Mouse (Mus musculus): ENCODE results near the gene Slc26a6.

Slc26a6 gene

DNA sequence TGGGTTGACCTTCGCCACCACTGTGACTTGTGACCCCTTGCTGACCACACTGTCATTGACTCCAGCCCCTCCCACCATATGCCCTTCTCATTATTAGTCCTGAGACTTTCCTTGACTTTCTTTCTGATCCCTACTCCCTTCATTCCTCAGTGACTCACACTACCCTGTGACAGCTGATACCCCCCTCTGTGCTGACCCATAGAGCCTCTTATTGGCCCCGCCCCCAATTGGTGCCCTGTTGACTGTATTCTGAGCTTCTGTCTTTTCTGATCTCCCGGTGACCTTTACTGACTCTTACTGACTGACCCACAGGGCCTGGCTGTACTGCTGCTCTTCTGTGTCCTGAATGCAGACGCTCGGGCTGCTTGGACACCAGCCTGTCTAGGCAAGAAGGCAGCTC, 7.7 kb upstream of the Slc26a6 start:
- no peak for DNase-seq (ENCODE audit: low read depth)

- no peak for DNase-seq (ENCODE audit: low read depth)
These were observed 5.7 kb upstream of the Slc26a6 start for GRCm38 (mm10) chr9:108847374-108847773.

DNA sequence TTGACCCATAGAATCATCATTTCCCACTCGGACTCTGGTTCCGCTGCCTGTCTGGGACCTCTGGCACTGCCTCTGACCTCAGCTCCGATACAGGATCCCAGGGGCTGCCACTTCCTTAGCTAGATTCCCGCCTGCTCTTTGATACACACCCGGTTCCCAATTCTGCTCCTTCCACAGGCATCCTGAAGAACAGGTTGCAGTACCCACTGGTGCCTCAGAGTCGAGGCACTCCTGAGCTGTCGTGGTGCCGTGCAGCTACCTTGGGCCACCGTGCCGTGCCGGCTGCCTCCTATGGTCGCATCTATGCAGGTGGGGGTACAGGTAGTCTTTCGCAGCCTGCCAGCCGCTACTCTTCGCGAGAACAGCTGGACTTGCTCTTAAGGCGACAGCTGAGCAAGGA, 4.7 kb upstream of the Slc26a6 start:
- no peak for DNase-seq (ENCODE audit: low read depth)

- peak; percentile 88 for DNase-seq (ENCODE audit: low read depth)
These were observed 655 bp downstream of the Slc26a6 start for GRCm38 (mm10) chr9:108853635-108854240.

GRCm38 (mm10) chr9:108854241-108854696, 1.2 kb downstream of the Slc26a6 start:
- peak; percentile 85 for DNase-seq (ENCODE audit: low read depth)

DNA sequence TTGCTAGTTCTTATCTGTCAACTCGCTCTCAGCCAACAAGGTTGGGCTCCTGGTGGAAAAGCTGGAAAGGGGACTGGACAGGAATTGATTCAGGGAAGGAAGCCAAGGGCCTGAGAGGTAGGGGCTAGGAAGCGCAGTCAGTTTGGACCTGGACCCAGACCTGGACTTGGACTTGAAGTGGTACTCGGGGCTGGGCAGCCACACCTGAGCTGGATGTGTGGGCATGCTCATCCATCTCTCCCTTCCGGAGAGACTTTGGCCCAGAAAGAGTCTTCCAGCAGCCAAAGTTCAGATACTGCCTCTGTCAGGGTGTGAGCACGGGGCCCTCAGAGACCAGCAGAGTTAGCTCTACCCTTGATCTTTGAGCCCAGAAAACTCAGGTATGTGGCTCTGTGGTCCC, 2.3 kb downstream of the Slc26a6 start:
- no peak for DNase-seq (ENCODE audit: low read depth)

- DNase-seq (ENCODE audit: low read depth) = no peak
These were observed 5.9 kb downstream of the Slc26a6 start for GRCm38 (mm10) chr9:108858792-108859527.

DNA sequence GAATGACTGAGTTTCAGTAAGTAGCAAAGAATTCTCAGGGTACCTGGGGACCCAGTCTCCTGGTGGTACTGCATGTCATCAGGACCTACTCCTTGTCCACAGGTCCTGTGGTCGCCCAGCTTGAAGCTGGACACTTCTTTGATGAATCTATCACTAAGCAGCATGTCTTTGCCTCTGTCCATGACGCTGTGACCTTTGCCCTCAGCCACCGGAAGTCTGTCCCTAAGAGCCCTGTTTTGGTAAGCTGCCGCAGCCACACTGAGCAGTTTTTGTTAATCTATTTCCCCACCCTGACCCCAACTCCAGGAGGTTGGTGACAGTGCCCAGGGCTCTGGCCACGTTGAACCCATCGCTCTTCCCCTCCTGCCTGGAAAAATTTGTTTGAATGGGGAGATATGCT, 59.2 kb downstream of the Slc26a6 start:
- DNase-seq (ENCODE audit: low read depth) = no peak

DNA sequence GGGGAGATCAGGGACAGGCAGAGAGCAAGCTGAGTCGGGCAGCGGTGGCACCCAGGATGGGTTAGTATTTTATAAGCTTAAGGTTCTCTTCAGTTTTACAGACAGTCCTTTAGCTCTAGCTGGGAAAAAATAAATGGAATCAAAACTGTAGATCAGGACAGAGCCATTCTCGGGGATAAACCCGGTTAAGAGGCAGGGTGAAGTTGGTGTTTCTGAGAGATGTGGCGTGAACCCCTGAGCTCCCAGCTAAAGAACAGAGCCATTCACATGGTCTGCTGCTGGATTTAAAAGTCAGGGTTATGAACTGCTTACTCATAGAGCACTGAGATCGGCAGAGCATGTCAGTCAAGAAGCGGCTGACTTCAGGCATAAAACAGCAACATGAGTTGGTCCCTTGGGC, 60.1 kb downstream of the Slc26a6 start:
- no peak for DNase-seq (ENCODE audit: low read depth)

DNA sequence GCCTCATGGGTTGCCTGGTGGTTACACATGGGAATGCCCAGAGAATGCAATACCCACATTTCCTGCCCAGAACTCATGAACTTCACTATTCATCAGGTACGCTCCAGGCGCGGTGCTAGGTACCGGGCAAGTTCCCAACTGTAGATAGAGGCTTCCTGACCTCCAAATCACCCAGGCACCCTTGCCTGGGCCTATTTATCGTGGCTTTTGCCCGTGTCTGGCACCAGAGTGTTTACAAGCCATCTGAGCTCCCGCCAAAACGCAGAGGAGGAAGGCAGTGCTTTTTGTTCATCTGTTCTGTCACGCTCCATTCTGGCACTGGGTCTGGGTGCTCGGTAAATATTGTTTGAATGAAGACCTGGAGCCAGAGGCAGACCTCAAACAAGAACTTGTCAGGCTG, 60.5 kb downstream of the Slc26a6 start:
- DNase-seq (ENCODE audit: low read depth) = no peak

GRCm38 (mm10) chr9:108914491-108914890, 61.4 kb downstream of the Slc26a6 start, which contains the start of gene Tmem89:
Tmem89 (plus strand) TSS chr9:108914619.
- DNase-seq (ENCODE audit: low read depth) = no peak

GRCm38 (mm10) chr9:108925897-108926296, 72.8 kb downstream of the Slc26a6 start:
- no peak for DNase-seq (ENCODE audit: low read depth)

- no peak for DNase-seq (ENCODE audit: low read depth)
These were observed 75.3 kb downstream of the Slc26a6 start for GRCm38 (mm10) chr9:108928424-108928823.

DNA sequence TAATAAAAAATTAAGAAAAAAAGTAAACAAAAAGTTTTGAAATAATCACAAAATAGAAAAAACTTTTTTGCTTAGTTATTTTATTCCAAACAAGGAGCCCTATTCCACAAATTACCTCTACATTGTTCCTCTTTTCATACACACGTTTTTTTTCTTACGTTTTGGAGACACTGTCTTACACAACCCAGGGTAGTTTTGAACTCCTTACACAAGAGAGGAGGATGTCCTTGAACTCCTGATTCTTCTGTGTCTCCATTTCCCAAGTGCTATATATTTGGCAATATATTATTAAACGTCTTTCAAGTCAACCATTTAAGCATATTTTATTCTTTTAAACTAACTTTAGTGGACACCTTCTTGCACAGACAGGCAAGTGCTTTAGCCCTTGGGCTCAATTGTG, 82.9 kb downstream of the Slc26a6 start:
- DNase-seq (ENCODE audit: low read depth) = no peak

GRCm38 (mm10) chr9:108936418-108937364, 83.6 kb downstream of the Slc26a6 start, which contains the start of gene Uqcrc1:
Uqcrc1 (plus strand) TSS chr9:108936633.
- peak; percentile 99 for DNase-seq (ENCODE audit: low read depth)

- DNase-seq (ENCODE audit: low read depth) = no peak
These were observed 92.0 kb downstream of the Slc26a6 start for GRCm38 (mm10) chr9:108945111-108945510.

- DNase-seq (ENCODE audit: low read depth) = no peak
These were observed 92.5 kb downstream of the Slc26a6 start for GRCm38 (mm10) chr9:108945608-108946007.

DNA sequence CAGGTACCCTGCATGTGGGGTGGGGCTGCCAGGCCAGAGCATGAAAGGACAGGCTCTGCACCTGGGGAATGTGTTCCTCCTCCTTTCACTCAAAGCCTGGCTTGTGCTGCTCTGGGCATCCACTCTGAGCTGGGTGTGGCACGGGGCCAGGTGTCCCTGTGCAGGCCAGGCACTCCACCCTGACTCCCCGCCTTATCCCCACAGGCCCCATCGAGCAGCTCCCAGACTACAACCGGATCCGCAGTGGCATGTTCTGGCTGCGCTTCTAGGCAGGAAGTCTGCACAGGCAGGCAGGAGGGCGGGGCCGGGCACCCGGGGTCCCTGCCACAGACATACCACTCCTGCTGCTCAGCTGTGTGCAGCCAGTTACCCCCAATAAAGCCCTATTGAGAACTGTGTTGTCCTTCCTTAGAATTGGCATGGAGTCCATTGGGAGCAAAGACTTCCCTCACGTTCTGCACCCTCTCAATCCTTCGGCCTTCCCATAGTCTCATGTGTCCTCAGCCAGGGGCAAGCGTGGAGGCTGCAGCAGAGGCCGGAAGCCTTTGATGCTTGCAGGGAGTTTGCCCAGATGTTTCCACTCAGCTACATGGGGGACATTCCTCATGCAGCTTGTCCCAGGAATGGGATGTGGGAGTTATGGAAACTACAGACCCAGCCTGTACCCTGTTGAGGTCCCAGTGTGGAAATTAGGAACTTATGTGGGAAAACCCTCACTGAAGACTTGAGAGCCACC, 96.3 kb downstream of the Slc26a6 start:
- DNase-seq (ENCODE audit: low read depth) = no peak

DNA sequence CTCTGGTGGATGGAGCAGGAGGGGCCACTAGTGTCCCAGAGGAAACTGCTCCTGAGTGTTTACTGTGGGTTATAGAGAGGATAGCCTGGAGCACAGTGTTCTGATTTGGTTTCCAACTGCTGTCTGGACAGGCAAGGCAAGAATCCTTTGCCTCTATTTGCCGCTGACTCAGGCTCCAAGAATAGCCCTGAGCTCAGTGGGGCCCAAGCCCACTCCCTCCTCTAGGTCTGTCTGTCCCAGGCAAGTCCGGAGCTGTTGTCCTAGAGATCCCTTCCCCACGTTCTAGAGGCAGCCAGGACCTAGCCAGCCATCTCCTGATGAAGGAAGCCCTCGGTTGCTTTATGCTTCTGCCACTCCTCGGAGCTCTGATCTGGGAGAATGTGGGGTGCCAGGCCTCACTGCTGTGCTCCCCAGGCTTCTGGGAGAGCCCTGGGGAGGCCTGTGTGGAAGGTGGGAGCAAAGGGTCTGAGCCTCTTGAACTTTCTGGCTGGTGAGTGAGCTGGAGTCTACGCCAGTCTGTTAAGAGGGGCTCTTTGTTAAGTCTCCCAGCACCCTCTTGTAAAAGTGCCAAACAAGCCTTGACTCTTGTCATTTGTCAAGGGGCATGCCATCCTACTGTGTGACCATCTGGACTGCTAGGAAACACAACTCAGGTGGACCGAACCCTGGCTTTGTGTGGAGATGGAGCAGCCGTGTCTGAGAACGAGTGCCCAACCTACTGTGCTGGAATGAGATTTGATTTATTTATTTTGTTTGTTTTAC, 97.1 kb downstream of the Slc26a6 start:
- no peak for DNase-seq (ENCODE audit: low read depth)

- no peak for DNase-seq (ENCODE audit: low read depth)
These were observed 100.1 kb downstream of the Slc26a6 start, which contains the start of gene Col7a1 for GRCm38 (mm10) chr9:108953081-108953636. Col7a1 (plus strand) TSS chr9:108953586.

- no peak for DNase-seq (ENCODE audit: low read depth)
These were observed 102.2 kb downstream of the Slc26a6 start for GRCm38 (mm10) chr9:108955241-108955640.

All from c-Kit-positive CD71-negative TER-119-negative erythroid progenitor cells, embryonic 14.5 days (primary cell).